Mouse (Mus musculus) heart, postnatal 14 days (tissue): ENCODE measurements around the gene Ccl22. TPM values are rescaled to one million over a fixed set of nuclear protein-coding genes. Genes with fewer than 3 reads are reported as not detected.

Source experiments
- total RNA-seq, 2 experiments: library from RNA; stranded (reverse); gene quantifications; 2 replicates each; pipeline ENCODE4 v1.2.3; 2021

Gene Ccl22
- total RNA-seq, 2 experiments from 2014 or later: 0.90 TPM; not detected in 1

Other genes starting within 250 kb of the Ccl22 start
- gene Cpne2, start 212.6 kb upstream of the Ccl22 start, total RNA-seq: 1 to 10 TPM; 5.3 to 5.8 TPM
- gene Rspry1, start 143.7 kb upstream of the Ccl22 start, total RNA-seq: 10 to 100 TPM; 12.9 to 14.9 TPM
- 10 to 100 TPM; 18.7 to 20.4 TPM for gene Fam192a, start 143.6 kb upstream of the Ccl22 start, total RNA-seq
- gene Arl2bp, start 79.0 kb upstream of the Ccl22 start, total RNA-seq: 10 to 100 TPM; 90.8 to 90.9 TPM
- under 1 TPM; 0.61 to 0.86 TPM for gene Pllp, start 49.3 kb upstream of the Ccl22 start, total RNA-seq
- gene Cx3cl1, start 26.4 kb downstream of the Ccl22 start, total RNA-seq: 1 to 10 TPM; 2.8 to 3.2 TPM
- gene Ccl17, start 64.9 kb downstream of the Ccl22 start, total RNA-seq: not detected
- gene Coq9, start 92.7 kb downstream of the Ccl22 start, total RNA-seq: 100 to 1,000 TPM; 400 to 427 TPM
- gene Ciapin1, start 92.8 kb downstream of the Ccl22 start, total RNA-seq: 10 to 100 TPM; 76.8 to 92.4 TPM
- gene Polr2c, start 111.9 kb downstream of the Ccl22 start, total RNA-seq: 10 to 100 TPM; 65.4 to 65.8 TPM
- gene Dok4, start 130.7 kb downstream of the Ccl22 start, total RNA-seq: 10 to 100 TPM; 23.3 to 26.5 TPM
- 10 to 100 TPM; 10.8 to 10.9 TPM for gene Ccdc102a, start 172.5 kb downstream of the Ccl22 start, total RNA-seq
- under 1 TPM; 0.22 to 0.50 TPM for gene Adgrg5, start 178.1 kb downstream of the Ccl22 start, total RNA-seq
- gene Adgrg1, start 229.2 kb downstream of the Ccl22 start, total RNA-seq: 10 to 100 TPM; 59.3 to 73.3 TPM